Mouse (Mus musculus): ENCODE measurements around the gene Slc17a4. TPM values are rescaled to one million over a fixed set of nuclear protein-coding genes. Genes with fewer than 3 reads are reported as not detected.

The Slc17a4 gene
- total and polyA plus RNA-seq, 3 experiments: 0.54 TPM; not detected in 2

DNA sequence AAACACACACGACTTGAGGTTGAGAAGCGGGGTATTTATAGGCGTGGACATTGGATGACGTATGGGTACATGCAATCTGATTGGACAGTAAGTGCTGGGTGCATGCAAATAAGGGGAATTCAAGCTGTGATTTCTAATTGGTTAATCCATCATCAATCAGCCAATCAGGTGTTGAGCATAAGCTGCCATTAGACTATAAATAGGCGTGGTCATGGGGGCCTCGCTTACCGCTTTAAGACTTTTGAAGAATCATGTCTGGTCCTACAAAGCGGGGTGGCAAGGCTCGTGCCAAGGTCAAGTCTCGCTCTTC lies 19.4 kb upstream of the Slc17a4 start, which contains the start of gene Hist1h2aa:
Gene Hist1h2aa, plus strand, starts transcription at position 252 of the 310 bp plus-strand sequence.
- no peak within 1 kb of the TSS for H3K27ac ChIP-seq (ENCODE audit: control insufficient read depth, low read depth, low read length)
- H3K9me3 ChIP-seq (replicated peaks; ENCODE audit: insufficient read depth, low read length): no peaks in the 10 kb centered on the region
- no peak within 1 kb of the TSS for H3K9ac ChIP-seq (ENCODE audit: control insufficient read depth, low read depth, low read length, poor library complexity, severe bottlenecking)
- no peak for TF ChIP-seq SIN3A (IDR thresholded peaks at IDR 0.05; ENCODE audit: low read length)
- TF ChIP-seq ETS1 (IDR thresholded peaks at IDR 0.05; ENCODE audit: low read depth, low read length): no peak
- TF ChIP-seq MAFK (IDR thresholded peaks at IDR 0.05; ENCODE audit: borderline replicate concordance, low read depth, low read length): no peak
- TF ChIP-seq USF2 (IDR thresholded peaks at IDR 0.05; ENCODE audit: borderline replicate concordance in 1 of 2, insufficient read depth in 1 of 2, low read depth in 1 of 2, low read length in 2 of 2): no peak
- TF ChIP-seq E2F4 (IDR thresholded peaks at IDR 0.05; ENCODE audit: borderline replicate concordance, low read depth, low read length): no peak
- no peak for TF ChIP-seq SMC3 (IDR thresholded peaks at IDR 0.05; ENCODE audit: low read depth, low read length)
- TF ChIP-seq USF1 (IDR thresholded peaks at IDR 0.05; ENCODE audit: low read depth, low read length): no peak
- no peak for TF ChIP-seq ZMIZ1 (IDR thresholded peaks at IDR 0.05; ENCODE audit: low read depth, low read length)
- no peak for TF ChIP-seq ZNF384 (IDR thresholded peaks at IDR 0.05; ENCODE audit: low read depth, low read length)
- TF ChIP-seq NELFE (IDR thresholded peaks at IDR 0.05; ENCODE audit: low read depth, low read length): no peak
- TF ChIP-seq JUND (IDR thresholded peaks at IDR 0.05; ENCODE audit: low read depth, low read length): no peak
- TF ChIP-seq MAZ (IDR thresholded peaks at IDR 0.05; ENCODE audit: low read depth, low read length): no peak
- TF ChIP-seq ELF1 (IDR thresholded peaks at IDR 0.05; ENCODE audit: low read depth, low read length): no peak
- TF ChIP-seq TBP (IDR thresholded peaks at IDR 0.05; ENCODE audit: low read depth, low read length): no peak
- TF ChIP-seq POLR2AphosphoS5 (IDR thresholded peaks at IDR 0.05; ENCODE audit: borderline replicate concordance, low read depth, low read length): no peak
- no peak for TF ChIP-seq POLR2A (IDR thresholded peaks at IDR 0.05; ENCODE audit: control insufficient read depth in 1 of 2, insufficient read depth in 1 of 2, low read depth in 1 of 2, low read length in 2 of 2, poor library complexity in 1 of 2)
- H3K79me2 ChIP-seq (ENCODE audit: control insufficient read depth, insufficient read depth, low read length, poor library complexity): no peaks in the 10 kb centered on the region
- H3K36me3 ChIP-seq (ENCODE audit: control insufficient read depth in 1 of 2, insufficient read depth in 2 of 2, low read length in 2 of 2): no peaks in the 10 kb centered on the region
- peaks cover 0 to 15% of the 10 kb centered on the region in 2 experiments for H3K27me3 ChIP-seq (ENCODE audit: control insufficient read depth in 1 of 2, insufficient read depth in 2 of 2, low read length in 2 of 2)
- no peaks in the 10 kb centered on the region for H3K4me1 ChIP-seq (ENCODE audit: control insufficient read depth in 1 of 2, insufficient read depth in 2 of 2, low read length in 2 of 2)
- no peak for DNase-seq (ENCODE audit: low read depth, low spot score)
- no peak within 1 kb of the TSS for H3K4me3 ChIP-seq (ENCODE audit: control insufficient read depth in 1 of 2, insufficient read depth in 1 of 2, low read depth in 2 of 2, low read length in 2 of 2)

DNA sequence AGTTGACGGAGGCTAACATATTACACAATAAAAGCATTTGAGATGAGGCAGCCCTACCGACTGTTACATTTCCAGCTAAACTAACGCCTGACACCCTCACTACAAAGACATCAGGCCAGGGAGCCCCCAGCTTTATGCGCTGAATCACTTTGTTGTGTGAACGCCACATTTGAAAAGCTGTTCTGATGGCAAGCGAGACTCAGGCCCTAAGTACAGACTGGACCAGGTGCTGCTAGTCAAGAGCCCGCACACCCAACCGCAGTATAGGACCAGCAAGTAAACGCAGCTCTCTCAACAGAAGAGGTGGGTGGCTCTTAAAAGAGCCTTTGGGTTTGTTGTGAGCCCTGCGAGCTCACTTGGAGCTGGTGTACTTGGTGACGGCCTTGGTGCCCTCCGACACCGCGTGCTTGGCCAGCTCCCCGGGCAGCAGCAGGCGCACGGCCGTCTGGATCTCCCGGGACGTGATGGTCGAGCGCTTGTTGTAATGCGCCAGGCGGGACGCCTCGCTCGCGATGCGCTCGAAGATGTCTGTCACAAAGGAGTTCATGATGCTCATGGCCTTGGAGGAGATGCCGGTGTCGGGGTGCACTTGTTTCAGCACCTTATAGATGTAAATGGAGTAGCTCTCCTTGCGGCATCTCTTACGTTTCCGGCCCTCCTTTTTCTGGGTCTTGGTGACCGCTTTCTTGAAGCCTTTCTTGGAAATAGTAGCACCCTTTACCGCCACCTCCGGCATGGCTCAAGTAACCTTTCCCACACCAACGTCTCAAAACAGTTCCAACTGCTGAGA lies 18.8 kb upstream of the Slc17a4 start, which contains the start of gene Hist1h2ba:
Gene Hist1h2ba, minus strand, starts transcription at position 736 of the 790 bp plus-strand sequence.
- Histone ChIP-seq H3K27ac (ENCODE audit: control insufficient read depth, low read depth, low read length) (no peak within 1 kb of the TSS), H3K9me3 (replicated peaks; ENCODE audit: insufficient read depth, low read length) (no peaks in the 10 kb centered on the region), H3K36me3 (ENCODE audit: control insufficient read depth in 1 of 2, insufficient read depth in 2 of 2, low read length in 2 of 2) (no peaks in the 10 kb centered on the region), H3K9ac (ENCODE audit: control insufficient read depth, low read depth, low read length, poor library complexity, severe bottlenecking) (no peak within 1 kb of the TSS), H3K27me3 (ENCODE audit: control insufficient read depth in 1 of 2, insufficient read depth in 2 of 2, low read length in 2 of 2) (peaks cover 0 to 14% of the 10 kb centered on the region in 2 experiments), H3K4me1 (ENCODE audit: control insufficient read depth in 1 of 2, insufficient read depth in 2 of 2, low read length in 2 of 2) (no peaks in the 10 kb centered on the region), H3K79me2 (ENCODE audit: control insufficient read depth, insufficient read depth, low read length, poor library complexity) (no peaks in the 10 kb centered on the region), H3K4me3 (ENCODE audit: control insufficient read depth in 1 of 2, insufficient read depth in 1 of 2, low read depth in 2 of 2, low read length in 2 of 2) (no peak within 1 kb of the TSS)
- TF ChIP-seq ELF1 (IDR thresholded peaks at IDR 0.05; ENCODE audit: low read depth, low read length): no peak
- TF ChIP-seq ZMIZ1 (IDR thresholded peaks at IDR 0.05; ENCODE audit: low read depth, low read length): no peak
- TF ChIP-seq ETS1 (IDR thresholded peaks at IDR 0.05; ENCODE audit: low read depth, low read length): no peak
- no peak for TF ChIP-seq MYB (IDR thresholded peaks at IDR 0.05; ENCODE audit: low read depth, low read length)
- TF ChIP-seq POLR2AphosphoS2 (IDR thresholded peaks at IDR 0.05; ENCODE audit: low read length): no peak
- no peak for TF ChIP-seq ZKSCAN1 (IDR thresholded peaks at IDR 0.05; ENCODE audit: low read depth, low read length)
- TF ChIP-seq GATA1 (IDR thresholded peaks at IDR 0.05; ENCODE audit: low read depth, low read length): no peak
- TF ChIP-seq TCF12 (IDR thresholded peaks at IDR 0.05; ENCODE audit: low read depth, low read length): no peak
- TF ChIP-seq POLR2AphosphoS5 (IDR thresholded peaks at IDR 0.05; ENCODE audit: borderline replicate concordance, low read depth, low read length): no peak
- no peak for TF ChIP-seq CTCF (IDR thresholded peaks at IDR 0.05 in 2 of 3, conservative IDR thresholded peaks at IDR 0.05 in 1 of 3; ENCODE audit: control insufficient read depth in 1 of 3, insufficient read depth in 1 of 3, low read depth in 2 of 3, low read length in 3 of 3, poor library complexity in 1 of 3, severe bottlenecking in 1 of 3)
- no peak for TF ChIP-seq POLR2A (IDR thresholded peaks at IDR 0.05; ENCODE audit: control insufficient read depth in 1 of 2, insufficient read depth in 1 of 2, low read depth in 1 of 2, low read length in 2 of 2, poor library complexity in 1 of 2)
- TF ChIP-seq CHD1 (IDR thresholded peaks at IDR 0.05; ENCODE audit: low read depth, low read length): no peak
- DNase-seq (ENCODE audit: low read depth, low spot score): peak; percentile 62

Measured in MEL (cell line).